Mouse (Mus musculus) G1E-ER4 (cell line): Measurements from ENCODE around the gene Lrrfip1. TPM values are rescaled to one million over a fixed set of nuclear protein-coding genes. Genes with fewer than 3 reads are reported as not detected.

Experiments
- GATA1 ChIP-seq: IDR thresholded peaks from one replicate; pipeline ENCODE4 v1.8.0; 2012; ENCODE audit warnings: low read length, inconsistent platforms
- polyA plus RNA-seq: library from polyadenylated mRNA; stranded (reverse); fragments of >175 nt; gene quantifications from 2 replicates; pipeline ENCODE4 v1.2.3, GENCODE M21; 2012

The Lrrfip1 gene
- polyA plus RNA-seq, 1 experiment, result not detected

GRCm38 (mm10) chr1:91169157-91169556, 170.6 kb downstream of the Lrrfip1 start:
- TF ChIP-seq GATA1, result no peak

GRCm38 (mm10) chr1:91174796-91175195, 176.3 kb downstream of the Lrrfip1 start:
- TF ChIP-seq GATA1, result no peak

GRCm38 (mm10) chr1:91176026-91176425, 177.5 kb downstream of the Lrrfip1 start:
- no peak for TF ChIP-seq GATA1

- TF ChIP-seq GATA1, result no peak
These were observed 178.3 kb downstream of the Lrrfip1 start for GRCm38 (mm10) chr1:91176871-91177270.

Other genes with a start within 250 kb of the Lrrfip1 start
- gene Col6a3, start 154.8 kb upstream of the Lrrfip1 start, polyA plus RNA-seq, result not detected in 2 replicates
- gene Mlph, start 83.7 kb upstream of the Lrrfip1 start, polyA plus RNA-seq, result not detected in 2 replicates
- not detected in 2 replicates for gene Prlh, start 45.6 kb upstream of the Lrrfip1 start, polyA plus RNA-seq
- gene Rab17, start 29.1 kb upstream of the Lrrfip1 start, polyA plus RNA-seq, result not detected in 2 replicates
- not detected in 2 replicates for gene Rbm44, start 146.4 kb downstream of the Lrrfip1 start, polyA plus RNA-seq
- not detected in 2 replicates for gene Ramp1, start 181.1 kb downstream of the Lrrfip1 start, polyA plus RNA-seq